Mouse (Mus musculus): ENCODE measurements around the gene Atp7b. TPM values are rescaled to one million over a fixed set of nuclear protein-coding genes. Genes with fewer than 3 reads are reported as not detected.

Gene Atp7b
- polyA plus RNA-seq (2012; rRNA removed): 1.4 and 1.6 TPM in 2 replicates

GRCm38 (mm10) chr8:22059821-22060445, at the start of gene Atp7b:
TSS of gene Atp7b (minus strand) at chr8:22060305.
- H3K27ac ChIP-seq (ENCODE audit: insufficient read depth, low read length): no peak within 1 kb of the TSS
- no peak for TF ChIP-seq POLR2A (IDR thresholded peaks at IDR 0.05; ENCODE audit: extremely low read depth, insufficient read depth, low read length)
- TF ChIP-seq CTCF (IDR thresholded peaks at IDR 0.05; ENCODE audit: extremely low read depth, insufficient read depth, low read length): no peak
- H3K4me3 ChIP-seq (ENCODE audit: insufficient read depth, low read length): peak within 1 kb of the TSS; percentile 46
- H3K4me1 ChIP-seq (ENCODE audit: control insufficient read depth, insufficient read depth, low read length): no peaks in the 10 kb centered on the region

DNA sequence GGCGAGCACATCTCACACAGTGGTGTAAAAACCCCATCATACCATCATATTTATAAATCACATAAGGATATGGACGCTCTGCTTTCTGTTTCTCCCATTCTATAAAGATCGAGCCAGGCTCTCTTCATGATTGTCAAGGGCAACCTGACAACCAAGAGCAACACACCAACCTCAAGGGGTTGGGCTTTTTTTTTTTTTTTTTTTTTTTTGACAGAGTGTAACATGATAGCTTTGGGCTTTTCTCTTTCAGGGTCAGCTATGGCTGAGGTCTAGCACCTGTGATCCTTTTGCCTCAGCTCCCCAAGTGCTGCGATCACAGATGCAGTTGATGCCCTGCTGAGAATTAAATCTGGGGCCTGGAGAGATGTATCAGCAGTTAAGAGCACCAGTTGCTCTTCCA, 46.9 kb upstream of the Atp7b start:
- no peaks in the 10 kb centered on the region for H3K4me1 ChIP-seq (ENCODE audit: control insufficient read depth, insufficient read depth, low read length)
- H3K27ac ChIP-seq (ENCODE audit: insufficient read depth, low read length): no peak overlapping the region
- TF ChIP-seq CTCF (IDR thresholded peaks at IDR 0.05; ENCODE audit: extremely low read depth, insufficient read depth, low read length) (no peak), POLR2A (IDR thresholded peaks at IDR 0.05; ENCODE audit: extremely low read depth, insufficient read depth, low read length) (no peak)
- no peak overlapping the region for H3K4me3 ChIP-seq (ENCODE audit: insufficient read depth, low read length)

DNA sequence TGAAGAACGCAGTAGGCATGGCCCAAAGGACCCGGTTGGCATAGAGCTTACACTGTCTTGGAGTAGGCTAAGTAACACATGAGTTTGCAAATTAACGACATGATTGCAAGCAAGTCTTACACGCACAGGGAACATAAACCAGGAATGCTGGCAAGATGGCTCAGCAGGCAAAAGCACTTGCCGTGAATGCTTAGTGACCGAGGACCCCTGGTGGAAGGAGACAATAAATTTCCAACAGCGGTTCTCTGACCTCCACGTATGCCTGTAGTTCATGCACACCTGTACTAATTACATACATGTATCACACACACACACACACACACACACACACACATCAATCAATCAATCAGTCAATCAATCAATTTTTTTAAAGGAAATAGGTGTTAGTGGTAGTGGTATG, 31.5 kb upstream of the Atp7b start:
- TF ChIP-seq POLR2A (IDR thresholded peaks at IDR 0.05; ENCODE audit: extremely low read depth, insufficient read depth, low read length) (no peak), CTCF (IDR thresholded peaks at IDR 0.05; ENCODE audit: extremely low read depth, insufficient read depth, low read length) (no peak)
- Histone ChIP-seq H3K4me3 (ENCODE audit: insufficient read depth, low read length) (no peak overlapping the region), H3K27ac (ENCODE audit: insufficient read depth, low read length) (no peak overlapping the region), H3K4me1 (ENCODE audit: control insufficient read depth, insufficient read depth, low read length) (no peaks in the 10 kb centered on the region)

GRCm38 (mm10) chr8:22089226-22089625, 29.1 kb upstream of the Atp7b start:
- H3K27ac ChIP-seq (ENCODE audit: insufficient read depth, low read length): no peak overlapping the region
- no peaks in the 10 kb centered on the region for H3K4me1 ChIP-seq (ENCODE audit: control insufficient read depth, insufficient read depth, low read length)
- H3K4me3 ChIP-seq (ENCODE audit: insufficient read depth, low read length): no peak overlapping the region
- no peak for TF ChIP-seq CTCF (IDR thresholded peaks at IDR 0.05; ENCODE audit: extremely low read depth, insufficient read depth, low read length)
- no peak for TF ChIP-seq POLR2A (IDR thresholded peaks at IDR 0.05; ENCODE audit: extremely low read depth, insufficient read depth, low read length)

GRCm38 (mm10) chr8:22079313-22080007, 19.4 kb upstream of the Atp7b start:
- TF ChIP-seq POLR2A (IDR thresholded peaks at IDR 0.05; ENCODE audit: extremely low read depth, insufficient read depth, low read length) (no peak), CTCF (IDR thresholded peaks at IDR 0.05; ENCODE audit: extremely low read depth, insufficient read depth, low read length) (no peak)
- no peak overlapping the region for H3K4me3 ChIP-seq (ENCODE audit: insufficient read depth, low read length)
- H3K27ac ChIP-seq (ENCODE audit: insufficient read depth, low read length): no peak overlapping the region
- no peaks in the 10 kb centered on the region for H3K4me1 ChIP-seq (ENCODE audit: control insufficient read depth, insufficient read depth, low read length)

- H3K27ac ChIP-seq (ENCODE audit: insufficient read depth, low read length): no peak overlapping the region
- H3K4me1 ChIP-seq (ENCODE audit: control insufficient read depth, insufficient read depth, low read length): no peaks in the 10 kb centered on the region
- no peak for TF ChIP-seq POLR2A (IDR thresholded peaks at IDR 0.05; ENCODE audit: extremely low read depth, insufficient read depth, low read length)
- no peak for TF ChIP-seq CTCF (IDR thresholded peaks at IDR 0.05; ENCODE audit: extremely low read depth, insufficient read depth, low read length)
- H3K4me3 ChIP-seq (ENCODE audit: insufficient read depth, low read length): peak overlapping the region; percentile 46; the same call in 1 of the 2 replicates
Measured at GRCm38 (mm10) chr8:22061126-22061525, 1.0 kb upstream of the Atp7b start.

DNA sequence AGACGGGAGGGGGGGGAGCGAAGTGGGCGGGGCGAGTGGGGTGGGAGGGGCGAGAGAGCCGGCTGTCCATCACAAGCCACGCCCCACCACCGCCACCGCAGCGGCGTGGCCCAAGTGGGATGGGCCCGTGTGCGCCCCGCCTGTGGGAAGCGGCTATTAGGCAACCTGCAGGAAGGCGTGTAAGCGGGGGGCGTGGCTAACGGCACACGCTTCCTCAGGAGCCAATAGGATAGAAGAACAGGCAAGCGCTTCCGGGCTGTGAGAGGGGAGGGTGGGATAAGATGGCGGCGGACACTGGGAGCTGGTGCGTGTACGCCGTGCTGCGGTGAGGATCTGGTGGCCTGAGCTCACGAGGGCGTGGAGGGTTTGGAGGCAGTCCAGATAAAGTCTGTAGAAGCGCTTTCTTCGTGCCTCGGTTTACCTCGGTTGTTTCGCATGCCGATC, 363 bp upstream of the Atp7b start, which contains the start of gene Alg11:
TSS of gene Alg11 (plus strand) at position 276 of the 444 bp plus-strand sequence.
- H3K4me3 ChIP-seq (ENCODE audit: insufficient read depth, low read length): peak within 1 kb of the TSS; percentile 46

DNA sequence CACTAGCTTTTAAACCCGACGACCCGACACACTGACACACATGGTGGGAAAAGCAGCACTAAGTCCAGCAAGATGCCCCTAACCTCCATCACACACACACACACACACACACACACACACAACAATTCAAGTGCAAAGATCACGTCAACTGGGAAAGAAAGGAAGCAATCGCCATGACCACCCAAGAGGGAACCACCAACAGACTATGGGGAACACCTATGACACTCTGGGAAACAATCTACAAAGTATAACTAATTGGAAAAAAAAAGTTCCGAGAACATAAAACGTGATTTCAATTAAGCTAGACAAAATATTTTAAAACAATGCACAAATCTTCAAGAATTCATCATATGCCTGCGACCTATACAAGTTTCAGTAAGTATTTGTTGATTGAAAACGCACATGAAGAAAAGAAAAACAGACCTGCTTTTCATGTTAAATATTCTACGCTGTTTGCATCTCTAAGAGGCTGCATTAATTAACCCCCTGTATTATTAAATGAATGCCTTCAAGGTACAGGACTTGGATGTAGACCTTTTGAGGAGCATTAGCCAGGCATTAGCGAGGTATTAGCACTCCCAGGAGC, 859 bp downstream of the Atp7b start:
- H3K27ac ChIP-seq (ENCODE audit: insufficient read depth, low read length): no peak overlapping the region
- peak overlapping the region; percentile 46; the same call in 1 of the 2 replicates for H3K4me3 ChIP-seq (ENCODE audit: insufficient read depth, low read length)
- no peaks in the 10 kb centered on the region for H3K4me1 ChIP-seq (ENCODE audit: control insufficient read depth, insufficient read depth, low read length)
- TF ChIP-seq CTCF (IDR thresholded peaks at IDR 0.05; ENCODE audit: extremely low read depth, insufficient read depth, low read length) (no peak), POLR2A (IDR thresholded peaks at IDR 0.05; ENCODE audit: extremely low read depth, insufficient read depth, low read length) (no peak)

More for the DNA sequence above, 363 bp upstream of the Atp7b start, which contains the start of gene Alg11:
- H3K4me1 ChIP-seq (ENCODE audit: control insufficient read depth, insufficient read depth, low read length): no peaks in the 10 kb centered on the region
- no peak for TF ChIP-seq CTCF (IDR thresholded peaks at IDR 0.05; ENCODE audit: extremely low read depth, insufficient read depth, low read length)
- peak; percentile 92 for TF ChIP-seq POLR2A (IDR thresholded peaks at IDR 0.05; ENCODE audit: extremely low read depth, insufficient read depth, low read length)
- no peak within 1 kb of the TSS for H3K27ac ChIP-seq (ENCODE audit: insufficient read depth, low read length)

GRCm38 (mm10) chr8:22058368-22058767, 1.7 kb downstream of the Atp7b start:
- TF ChIP-seq CTCF (IDR thresholded peaks at IDR 0.05; ENCODE audit: extremely low read depth, insufficient read depth, low read length) (no peak), POLR2A (IDR thresholded peaks at IDR 0.05; ENCODE audit: extremely low read depth, insufficient read depth, low read length) (no peak)
- Histone ChIP-seq H3K27ac (ENCODE audit: insufficient read depth, low read length) (no peak overlapping the region), H3K4me3 (ENCODE audit: insufficient read depth, low read length) (no peak overlapping the region), H3K4me1 (ENCODE audit: control insufficient read depth, insufficient read depth, low read length) (no peaks in the 10 kb centered on the region)
